In the genomic region with DNA sequence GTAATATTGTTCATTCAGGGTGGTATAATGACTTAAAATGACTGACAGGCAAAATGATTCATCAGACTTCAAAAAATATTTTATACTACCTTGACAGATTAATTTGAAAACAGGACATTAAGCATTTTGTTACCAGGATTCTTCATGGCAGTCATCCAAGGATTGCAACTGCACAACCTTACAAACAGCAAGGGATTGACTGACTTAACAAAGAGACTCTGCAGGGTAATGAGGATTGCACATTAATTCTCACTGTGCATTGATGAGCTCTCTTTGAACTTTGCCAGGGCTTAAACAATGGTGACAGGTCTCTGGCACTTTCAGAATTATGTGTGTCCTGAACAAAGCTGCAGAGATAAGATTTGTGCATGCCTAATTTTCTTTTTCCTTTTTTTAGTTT, we compare ENCODE assay signal across 16 mouse cellular contexts.
A peak's percentile ranks its signal among the peaks of the same experiment; 100 is the strongest.
DNase-seq lines count a peak whose midpoint lies in the region; ATAC-seq and TF ChIP-seq lines count a peak whose summit lies in the region.
"Had no signal": no experiment of that assay in that cellular context is flagged by ENCODE, and none has a peak within 500 bp of the region (broad histone marks: within the 10 kb centered on the region; RNA-seq: fewer than 3 reads in every experiment).

No protein-coding gene starts in this region.

- H3K4me2 ChIP-seq in midbrain, embryonic 11.5 days = no peak overlapping the region
- no peak overlapping the region for H3K4me2 ChIP-seq in forebrain, embryonic 13.5 days
- no peak overlapping the region for H3K4me2 ChIP-seq in midbrain, embryonic 12.5 days (replicated peaks)
- no peak overlapping the region for H3K4me2 ChIP-seq in liver, postnatal 0 days (ENCODE audit: low read depth, low read length)
- H3K4me2 ChIP-seq: embryonic facial prominence, embryonic 15.5 days; heart, embryonic 12.5 days; intestine, embryonic 15.5 days had no signal

- H3K27ac ChIP-seq in midbrain, embryonic 11.5 days (ENCODE audit: low read depth, low read length) = no peak overlapping the region
- no peak overlapping the region; the same call in 1 of the 2 replicates for H3K27ac ChIP-seq in midbrain, embryonic 10.5 days (replicated peaks)
- H3K27ac ChIP-seq in forebrain, embryonic 13.5 days = no peak overlapping the region
- H3K27ac ChIP-seq in midbrain, embryonic 12.5 days (replicated peaks) = no peak overlapping the region
- H3K27ac ChIP-seq in liver, postnatal 0 days (ENCODE audit: low read depth) = no peak overlapping the region
- H3K27ac ChIP-seq: embryonic facial prominence, embryonic 15.5 days; intestine, embryonic 15.5 days had no signal

- intact Hi-C loops in left cerebral cortex, postnatal 36 days (cut with DNase I) = no loop called here
- intact Hi-C loops in heart, postnatal 14 days (cut with DNase I) = no loop called here

- no peak overlapping the region for H3K4me3 ChIP-seq in midbrain, embryonic 11.5 days (ENCODE audit: low read depth, low read length)
- no peak overlapping the region for H3K4me3 ChIP-seq in midbrain, embryonic 10.5 days
- H3K4me3 ChIP-seq in forebrain, embryonic 13.5 days = no peak overlapping the region
- H3K4me3 ChIP-seq in midbrain, embryonic 12.5 days = no peak overlapping the region
- no peak overlapping the region for H3K4me3 ChIP-seq in liver, postnatal 0 days (ENCODE audit: low read depth, low read length)
- H3K4me3 ChIP-seq: embryonic facial prominence, embryonic 15.5 days; heart, embryonic 12.5 days; intestine, embryonic 15.5 days; myocyte had no signal

- peak; percentile 86 for DNase-seq in midbrain, embryonic 11.5 days (ENCODE audit: low spot score, missing footprints)
- DNase-seq in midbrain, embryonic 10.5 days (ENCODE audit: low spot score) = no peak
- DNase-seq in retina, postnatal 7 days (ENCODE audit: low read depth, low spot score) = peak; percentile 16
- DNase-seq in liver, postnatal 0 days = no peak
- DNase-seq in left cerebral cortex, postnatal 36 days (ENCODE audit: low spot score in 2 of 2) = no peak
- no peak for DNase-seq in heart, postnatal 14 days
- DNase-seq: adrenal gland, postnatal 25 days; kidney, postnatal 25 days; liver had no signal

- H3K9ac ChIP-seq in midbrain, embryonic 11.5 days (ENCODE audit: low read length) = no peak overlapping the region
- no peak overlapping the region for H3K9ac ChIP-seq in forebrain, embryonic 13.5 days
- H3K9ac ChIP-seq in midbrain, embryonic 12.5 days (replicated peaks) = no peak overlapping the region
- no peak overlapping the region for H3K9ac ChIP-seq in liver, postnatal 0 days (replicated peaks)
- H3K9ac ChIP-seq: embryonic facial prominence, embryonic 15.5 days; heart, embryonic 12.5 days; intestine, embryonic 15.5 days had no signal

- peak; percentile 88 for ATAC-seq in midbrain, embryonic 11.5 days (ENCODE audit: low FRiP score)
- peak; percentile 96 for ATAC-seq in forebrain, embryonic 13.5 days
- ATAC-seq in midbrain, embryonic 12.5 days (ENCODE audit: low FRiP score, low read depth) = peak; percentile 94
- no peak for ATAC-seq in liver, postnatal 0 days
- ATAC-seq: intestine, embryonic 15.5 days had no signal

- H3K36me3 ChIP-seq in midbrain, embryonic 11.5 days (ENCODE audit: control insufficient read depth, insufficient read depth, low read length) = no peaks in the 10 kb centered on the region
- H3K36me3 ChIP-seq in midbrain, embryonic 10.5 days = no peaks in the 10 kb centered on the region
- H3K36me3 ChIP-seq in forebrain, embryonic 13.5 days (ENCODE audit: poor library complexity, severe bottlenecking) = no peaks in the 10 kb centered on the region
- no peaks in the 10 kb centered on the region for H3K36me3 ChIP-seq in midbrain, embryonic 12.5 days
- H3K36me3 ChIP-seq in liver, postnatal 0 days (replicated peaks; ENCODE audit: insufficient read depth, low read length) = no peaks in the 10 kb centered on the region
- H3K36me3 ChIP-seq: embryonic facial prominence, embryonic 15.5 days; heart, embryonic 12.5 days; intestine, embryonic 15.5 days had no signal

- H3K4me1 ChIP-seq in midbrain, embryonic 11.5 days (ENCODE audit: control insufficient read depth, insufficient read depth, low read length) = peaks cover 2% of the 10 kb centered on the region; the same call in 1 of the 2 replicates
- H3K4me1 ChIP-seq in midbrain, embryonic 10.5 days = peaks cover 7% of the 10 kb centered on the region
- peaks cover 4% of the 10 kb centered on the region; the same call in 1 of the 2 replicates for H3K4me1 ChIP-seq in forebrain, embryonic 13.5 days
- H3K4me1 ChIP-seq in midbrain, embryonic 12.5 days = 0 out of 2 replicates have a peak, but pooled peaks cover 2% of the 10 kb centered on the region
- no peaks in the 10 kb centered on the region for H3K4me1 ChIP-seq in liver, postnatal 0 days (ENCODE audit: insufficient read depth)
- H3K4me1 ChIP-seq: embryonic facial prominence, embryonic 15.5 days; heart, embryonic 12.5 days; intestine, embryonic 15.5 days had no signal

- no peaks in the 10 kb centered on the region for H3K27me3 ChIP-seq in midbrain, embryonic 11.5 days (ENCODE audit: control insufficient read depth, insufficient read depth, low read length)
- H3K27me3 ChIP-seq in midbrain, embryonic 10.5 days (ENCODE audit: low read depth, poor library complexity, severe bottlenecking) = no peaks in the 10 kb centered on the region
- H3K27me3 ChIP-seq in forebrain, embryonic 13.5 days = no peaks in the 10 kb centered on the region
- H3K27me3 ChIP-seq in midbrain, embryonic 12.5 days = no peaks in the 10 kb centered on the region
- no peaks in the 10 kb centered on the region for H3K27me3 ChIP-seq in liver, postnatal 0 days (ENCODE audit: insufficient read depth, low read length)
- H3K27me3 ChIP-seq: CH12.LX; embryonic facial prominence, embryonic 15.5 days; heart, embryonic 12.5 days; intestine, embryonic 15.5 days had no signal

- no peak for TF ChIP-seq CTCF in liver, postnatal 0 days (IDR thresholded peaks at IDR 0.05; ENCODE audit: low read depth)

- no peaks in the 10 kb centered on the region for H3K9me3 ChIP-seq in midbrain, embryonic 11.5 days (ENCODE audit: control insufficient read depth, low read length)
- H3K9me3 ChIP-seq in midbrain, embryonic 10.5 days (replicated peaks) = no peaks in the 10 kb centered on the region
- no peaks in the 10 kb centered on the region for H3K9me3 ChIP-seq in forebrain, embryonic 13.5 days (replicated peaks)
- no peaks in the 10 kb centered on the region for H3K9me3 ChIP-seq in midbrain, embryonic 12.5 days
- H3K9me3 ChIP-seq in liver, postnatal 0 days (ENCODE audit: low read length) = no peaks in the 10 kb centered on the region
- H3K9me3 ChIP-seq: embryonic facial prominence, embryonic 15.5 days; heart, embryonic 12.5 days; intestine, embryonic 15.5 days had no signal

- no peak for TF ChIP-seq EP300 in liver, postnatal 0 days (IDR thresholded peaks at IDR 0.05; ENCODE audit: low read depth)

Comparison
In these comparisons a context has a peak if more than half of its experiments do, and no peak if none do; other contexts are left out.
1. DNase-seq: peak in midbrain, embryonic 11.5 days (single experiment) and retina, postnatal 7 days (single experiment); none in midbrain, embryonic 10.5 days (single experiment), liver, postnatal 0 days (single experiment), left cerebral cortex, postnatal 36 days (0 of 2) and heart, postnatal 14 days (0 of 2).